Mouse (Mus musculus) liver, postnatal 0 days (tissue): ENCODE data around the gene Gpr162. TPM values are rescaled to one million over a fixed set of nuclear protein-coding genes. Genes with fewer than 3 reads are reported as not detected.

Experiments used
- ATAC-seq: fragments of 200-750 bp; cut with Nextera tagmentation; 2 replicates; pipeline ENCODE4 v1.8.0; 2017; ENCODE audit warnings: mild to moderate bottlenecking, moderate library complexity
- DNase-seq: peaks from one replicate; pipeline ENCODE4 v3.0.0-alpha.2; 2016
- H3K27ac ChIP-seq: fragments of 300-500 bp; sonication (generic); 2 replicates; pipeline ENCODE4 v1.5.1; 2014; ENCODE audit warnings: antibody characterized with exemption, moderate library complexity, mild to moderate bottlenecking, low read depth
- H3K27me3 ChIP-seq: fragments of 300-500 bp; sonication (generic); 2 replicates; pipeline ENCODE4 v1.6.1; 2014; ENCODE audit warnings: low read length, control low read depth, mixed read lengths; ENCODE audit not compliant: insufficient read depth
- H3K36me3 ChIP-seq: fragments of 300-500 bp; sonication (generic); replicated peaks from 2 replicates; pipeline ENCODE4 v1.6.1; 2014; ENCODE audit warnings: mild to moderate bottlenecking, control low read depth, low read length, moderate library complexity, mixed read lengths; ENCODE audit not compliant: insufficient read depth
- H3K4me1 ChIP-seq: fragments of 300-500 bp; sonication (generic); 2 replicates; pipeline ENCODE4 v1.6.1; 2014; ENCODE audit warnings: antibody characterized with exemption, mild to moderate bottlenecking, control low read depth; ENCODE audit not compliant: insufficient read depth
- H3K4me2 ChIP-seq: fragments of 300-500 bp; sonication (generic); 2 replicates; pipeline ENCODE4 v1.6.1; 2014; ENCODE audit warnings: low read depth, mild to moderate bottlenecking, low read length, moderate library complexity, mixed read lengths
- H3K4me3 ChIP-seq: fragments of 300-500 bp; sonication (generic); 2 replicates; pipeline ENCODE4 v1.5.1; 2014; ENCODE audit warnings: low read depth, low read length
- H3K9ac ChIP-seq: fragments of 300-500 bp; sonication (generic); replicated peaks from 2 replicates; pipeline ENCODE4 v1.6.1; 2014; ENCODE audit warnings: mild to moderate bottlenecking, moderate library complexity
- H3K9me3 ChIP-seq: fragments of 300-500 bp; sonication (generic); 2 replicates; pipeline ENCODE4 v1.6.1; 2016; ENCODE audit warnings: mild to moderate bottlenecking, control low read depth, low read length, mixed read lengths
- CTCF ChIP-seq: sonication (generic); IDR thresholded peaks from 2 replicates; pipeline ENCODE4 v1.5.1; 2016; ENCODE audit warnings: antibody characterized with exemption, low read depth
- EP300 ChIP-seq: IDR thresholded peaks from 2 replicates; pipeline ENCODE4 v1.6.1; 2016; ENCODE audit warnings: antibody characterized with exemption, low read depth, mild to moderate bottlenecking
- WGBS: fragments of 180-500 bp; shearing (Covaris S2); extraction: QIAGEN DNeasy Blood & Tissue Kit; methylation state at CpG from one replicate; pipeline ENCODE4 v1.1.7; 2014; ENCODE audit not compliant: insufficient replicate concordance; 5-methylcytosine and 5-hydroxymethylcytosine counted together
- polyA plus RNA-seq: library from polyadenylated mRNA; unstranded; fragments of >200 nt; fragmentation: Nextera tagmentation; extraction: Ambion mirVana; gene quantifications from 2 replicates; pipeline ENCODE4 v1.2.1, GENCODE M21; 2015

Gene Gpr162
- polyA plus RNA-seq, 1 experiment from 2014 or later = 0.04 TPM

DNA sequence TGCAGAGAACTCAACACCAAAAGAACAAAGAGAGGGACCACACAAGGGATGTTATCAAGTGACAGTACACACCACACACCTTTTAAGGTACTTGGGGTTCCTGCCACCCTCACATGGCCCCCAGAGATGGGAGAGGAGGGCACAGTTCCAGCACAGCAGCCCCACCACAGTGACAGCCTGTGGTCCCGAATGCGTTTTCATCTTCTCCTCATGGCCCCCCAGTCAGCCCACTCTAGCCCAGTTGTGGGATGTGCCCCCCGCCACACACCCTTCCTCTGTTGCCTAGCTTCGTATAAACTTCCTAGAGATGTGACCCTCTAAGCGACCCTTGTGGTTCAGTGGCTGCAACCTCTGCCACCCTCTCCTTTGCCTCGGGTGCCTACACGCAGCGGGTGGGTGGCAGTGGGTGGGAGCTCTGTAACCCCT, 22.2 kb upstream of the Gpr162 start:
- Histone ChIP-seq H3K27me3 (no peaks in the 10 kb centered on the region), H3K4me2 (no peak overlapping the region), H3K4me1 (no peaks in the 10 kb centered on the region), H3K9ac (no peak overlapping the region), H3K36me3 (no peaks in the 10 kb centered on the region), H3K4me3 (no peak overlapping the region), H3K9me3 (no peaks in the 10 kb centered on the region), H3K27ac (no peak overlapping the region)
- TF ChIP-seq CTCF (no peak), EP300 (no peak)
- 78% methylated on average over 8 of the region's 8 CpGs for WGBS
- DNase-seq (no peak), ATAC-seq (no peak)

- no peaks in the 10 kb centered on the region for H3K4me1 ChIP-seq
- H3K4me3 ChIP-seq = no peak overlapping the region
- H3K36me3 ChIP-seq = no peaks in the 10 kb centered on the region
- ATAC-seq (no peak), DNase-seq (no peak)
- no peaks in the 10 kb centered on the region for H3K27me3 ChIP-seq
- 58% methylated on average over 10 of the region's 10 CpGs for WGBS
- no peak overlapping the region for H3K4me2 ChIP-seq
- no peak overlapping the region for H3K27ac ChIP-seq
- H3K9ac ChIP-seq = no peak overlapping the region
- H3K9me3 ChIP-seq = no peaks in the 10 kb centered on the region
- TF ChIP-seq EP300 (no peak), CTCF (no peak)
These were observed 21.1 kb upstream of the Gpr162 start for GRCm38 (mm10) chr6:124884714-124885500.

- WGBS = 78% methylated on average over 10 of the region's 10 CpGs
- H3K27me3 ChIP-seq = no peaks in the 10 kb centered on the region
These were observed 19.6 kb upstream of the Gpr162 start for GRCm38 (mm10) chr6:124883351-124883750.

GRCm38 (mm10) chr6:124881821-124882220, 18.0 kb upstream of the Gpr162 start:
- Histone ChIP-seq H3K4me2 (no peak overlapping the region), H3K36me3 (no peaks in the 10 kb centered on the region), H3K27ac (no peak overlapping the region), H3K9me3 (no peaks in the 10 kb centered on the region), H3K9ac (no peak overlapping the region), H3K4me1 (no peaks in the 10 kb centered on the region), H3K4me3 (no peak overlapping the region), H3K27me3 (no peaks in the 10 kb centered on the region)
- TF ChIP-seq CTCF (no peak), EP300 (no peak)
- no peak for DNase-seq
- WGBS = 84% methylated on average over 9 of the region's 9 CpGs
- ATAC-seq = no peak

More at GRCm38 (mm10) chr6:124883351-124883750, 19.6 kb upstream of the Gpr162 start:
- H3K9me3 ChIP-seq = no peaks in the 10 kb centered on the region
- H3K9ac ChIP-seq = no peak overlapping the region
- DNase-seq = no peak
- H3K27ac ChIP-seq = no peak overlapping the region
- no peak for ATAC-seq
- TF ChIP-seq EP300 (no peak), CTCF (no peak)
- H3K4me3 ChIP-seq = no peak overlapping the region
- no peaks in the 10 kb centered on the region for H3K4me1 ChIP-seq
- H3K4me2 ChIP-seq = no peak overlapping the region
- H3K36me3 ChIP-seq = no peaks in the 10 kb centered on the region

- DNase-seq (no peak), ATAC-seq (no peak)
These were observed 15.6 kb upstream of the Gpr162 start for GRCm38 (mm10) chr6:124879390-124879789.

GRCm38 (mm10) chr6:124874348-124874747, 10.6 kb upstream of the Gpr162 start:
- no peaks in the 10 kb centered on the region for H3K36me3 ChIP-seq
- H3K9ac ChIP-seq = no peak overlapping the region
- no peaks in the 10 kb centered on the region for H3K9me3 ChIP-seq
- TF ChIP-seq EP300 = no peak
- TF ChIP-seq CTCF = no peak
- no peak for DNase-seq
- no peaks in the 10 kb centered on the region for H3K4me1 ChIP-seq
- H3K4me3 ChIP-seq = no peak overlapping the region
- no peaks in the 10 kb centered on the region for H3K27me3 ChIP-seq
- no peak overlapping the region for H3K27ac ChIP-seq
- 29% methylated on average over 2 of the region's 3 CpGs for WGBS
- no peak for ATAC-seq
- no peak overlapping the region for H3K4me2 ChIP-seq

More at GRCm38 (mm10) chr6:124879390-124879789, 15.6 kb upstream of the Gpr162 start:
- H3K4me2 ChIP-seq = no peak overlapping the region
- no peak overlapping the region for H3K4me3 ChIP-seq
- no peak for TF ChIP-seq CTCF
- no peak for TF ChIP-seq EP300
- no peak overlapping the region for H3K27ac ChIP-seq
- no peaks in the 10 kb centered on the region for H3K27me3 ChIP-seq
- no peaks in the 10 kb centered on the region for H3K9me3 ChIP-seq
- no peak overlapping the region for H3K9ac ChIP-seq
- no peaks in the 10 kb centered on the region for H3K4me1 ChIP-seq
- H3K36me3 ChIP-seq = no peaks in the 10 kb centered on the region
- 50% methylated on average over 6 of the region's 6 CpGs for WGBS
